Mouse (Mus musculus) erythroblast, embryonic 14.5 days (primary cell): Measurements from ENCODE around the gene Kcnj6. TPM values are rescaled to one million over a fixed set of nuclear protein-coding genes. Genes with fewer than 3 reads are reported as not detected.

Source experiments
- H3K27me3 ChIP-seq: 2 replicates; pipeline ENCODE4 v1.6.1; 2012; ENCODE audit warnings: inconsistent platforms; ENCODE audit not compliant: control insufficient read depth
- H3K36me3 ChIP-seq: 2 replicates; pipeline ENCODE4 v1.6.1; 2012; ENCODE audit warnings: mild to moderate bottlenecking, inconsistent platforms; ENCODE audit not compliant: control insufficient read depth
- H3K4me1 ChIP-seq: 2 replicates; pipeline ENCODE4 v1.6.1; 2012; ENCODE audit warnings: inconsistent platforms; ENCODE audit not compliant: control insufficient read depth
- H3K4me3 ChIP-seq: replicated peaks from 2 replicates; pipeline ENCODE3; 2012; ENCODE audit warnings: moderate library complexity, mild to moderate bottlenecking, inconsistent platforms
- H3K9me3 ChIP-seq: 2 replicates; pipeline ENCODE4 v1.6.1; 2012; ENCODE audit warnings: low read length, inconsistent platforms, mixed read lengths; ENCODE audit not compliant: control insufficient read depth
- GATA1 ChIP-seq: IDR thresholded peaks from 2 replicates; pipeline ENCODE4 v1.6.1; 2012; ENCODE audit warnings: low read length, inconsistent platforms, mixed read lengths
- TAL1 ChIP-seq: IDR thresholded peaks from 3 replicates; pipeline ENCODE4 v1.6.1; 2012; ENCODE audit warnings: low read length, inconsistent platforms, mixed read lengths
- polyA plus RNA-seq: library from polyadenylated mRNA; stranded (reverse); fragments of >175 nt; gene quantifications from 2 replicates; pipeline ENCODE4 v1.2.3, GENCODE M21; 2012

The Kcnj6 gene
- polyA plus RNA-seq, 1 experiment = 0.02 TPM

- H3K4me3 ChIP-seq = peak overlapping the region; percentile 33
- TF ChIP-seq GATA1 = no peak
- TF ChIP-seq TAL1 = no peak
Observed at GRCm38 (mm10) chr16:94724061-94724596, 273.4 kb downstream of the Kcnj6 start.

GRCm38 (mm10) chr16:94722936-94723335, 274.6 kb downstream of the Kcnj6 start:
- TF ChIP-seq GATA1 (no peak), TAL1 (no peak)
- Histone ChIP-seq H3K27me3 (peaks cover 21% of the 10 kb centered on the region), H3K9me3 (no peaks in the 10 kb centered on the region), H3K36me3 (no peaks in the 10 kb centered on the region), H3K4me3 (no peak overlapping the region), H3K4me1 (peaks cover 8% of the 10 kb centered on the region)

More at GRCm38 (mm10) chr16:94724061-94724596, 273.4 kb downstream of the Kcnj6 start:
- Histone ChIP-seq H3K4me1 (peaks cover 8% of the 10 kb centered on the region), H3K27me3 (peaks cover 21% of the 10 kb centered on the region), H3K36me3 (no peaks in the 10 kb centered on the region), H3K9me3 (peaks cover 2% of the 10 kb centered on the region)

- peaks cover 8% of the 10 kb centered on the region for H3K4me1 ChIP-seq
- H3K27me3 ChIP-seq = peaks cover 21% of the 10 kb centered on the region
- no peak overlapping the region for H3K4me3 ChIP-seq
- TF ChIP-seq TAL1 = no peak
- TF ChIP-seq GATA1 = no peak
- no peaks in the 10 kb centered on the region for H3K36me3 ChIP-seq
- peaks cover 6% of the 10 kb centered on the region for H3K9me3 ChIP-seq
Observed at GRCm38 (mm10) chr16:94721549-94722006, 275.9 kb downstream of the Kcnj6 start.

- Histone ChIP-seq H3K27me3 (peaks cover 21% of the 10 kb centered on the region), H3K4me3 (no peak overlapping the region), H3K9me3 (peaks cover 9% of the 10 kb centered on the region), H3K36me3 (no peaks in the 10 kb centered on the region), H3K4me1 (peaks cover 8% of the 10 kb centered on the region)
- no peak for TF ChIP-seq TAL1
- no peak for TF ChIP-seq GATA1
Observed at GRCm38 (mm10) chr16:94720476-94721153, 276.9 kb downstream of the Kcnj6 start.

- Histone ChIP-seq H3K36me3 (no peaks in the 10 kb centered on the region), H3K4me3 (no peak overlapping the region)
Observed at GRCm38 (mm10) chr16:94719488-94719887, 278.0 kb downstream of the Kcnj6 start.

GRCm38 (mm10) chr16:94718919-94719318, 278.6 kb downstream of the Kcnj6 start:
- no peak overlapping the region for H3K4me3 ChIP-seq
- TF ChIP-seq GATA1 (no peak), TAL1 (no peak)
- H3K4me1 ChIP-seq = peaks cover under 1% of the 10 kb centered on the region
- H3K27me3 ChIP-seq = peaks cover 10% of the 10 kb centered on the region
- H3K9me3 ChIP-seq = peaks cover 9% of the 10 kb centered on the region
- H3K36me3 ChIP-seq = no peaks in the 10 kb centered on the region

More at GRCm38 (mm10) chr16:94719488-94719887, 278.0 kb downstream of the Kcnj6 start:
- TF ChIP-seq GATA1 = no peak
- TF ChIP-seq TAL1 = no peak
- peaks cover 9% of the 10 kb centered on the region for H3K9me3 ChIP-seq
- peaks cover 6% of the 10 kb centered on the region for H3K4me1 ChIP-seq
- peaks cover 16% of the 10 kb centered on the region for H3K27me3 ChIP-seq

GRCm38 (mm10) chr16:94717051-94717450, 280.4 kb downstream of the Kcnj6 start:
- H3K9me3 ChIP-seq = peaks cover 9% of the 10 kb centered on the region
- no peak overlapping the region for H3K4me3 ChIP-seq
- no peaks in the 10 kb centered on the region for H3K36me3 ChIP-seq
- TF ChIP-seq GATA1 (no peak), TAL1 (no peak)
- no peaks in the 10 kb centered on the region for H3K27me3 ChIP-seq
- peaks cover 5% of the 10 kb centered on the region for H3K4me1 ChIP-seq

- H3K27me3 ChIP-seq = no peaks in the 10 kb centered on the region
- no peaks in the 10 kb centered on the region for H3K36me3 ChIP-seq
- H3K9me3 ChIP-seq = peaks cover 9% of the 10 kb centered on the region
- no peak for TF ChIP-seq GATA1
- no peak for TF ChIP-seq TAL1
- peaks cover 5% of the 10 kb centered on the region for H3K4me1 ChIP-seq
- H3K4me3 ChIP-seq = no peak overlapping the region
Observed at GRCm38 (mm10) chr16:94714483-94714882, 283.0 kb downstream of the Kcnj6 start.

- no peak for TF ChIP-seq TAL1
- no peak for TF ChIP-seq GATA1
- Histone ChIP-seq H3K9me3 (peaks cover 9% of the 10 kb centered on the region), H3K36me3 (no peaks in the 10 kb centered on the region), H3K4me3 (no peak overlapping the region), H3K4me1 (peaks cover 5% of the 10 kb centered on the region), H3K27me3 (no peaks in the 10 kb centered on the region)
Observed at GRCm38 (mm10) chr16:94713480-94714094, 283.9 kb downstream of the Kcnj6 start.
